Mouse (Mus musculus): ENCODE data around the gene Ttc39a. TPM values are rescaled to one million over a fixed set of nuclear protein-coding genes. Genes with fewer than 3 reads are reported as not detected.
"Not testable (repeated sequence)": the region's sequence is repeated elsewhere in the genome, so short reads cannot be mapped to it uniquely, and the experiment has no call there.

The Ttc39a gene
- 1.3 and 1.4 TPM in 2 replicates for polyA plus RNA-seq (2012; ENCODE audit: insufficient read depth, insufficient read length, missing spikeins)

GRCm38 (mm10) chr4:109406486-109407175, at the start of gene Ttc39a:
Ttc39a (plus strand) TSS chr4:109406623.
- TF ChIP-seq POLR2A (IDR thresholded peaks at IDR 0.05; ENCODE audit: borderline replicate concordance, low read depth, low read length): no peak
- TF ChIP-seq CTCF (IDR thresholded peaks at IDR 0.05; ENCODE audit: low read depth, low read length): no peak
- peak within 1 kb of the TSS; percentile 79 for H3K4me3 ChIP-seq (ENCODE audit: insufficient read depth, low read length)
- H3K4me1 ChIP-seq (ENCODE audit: control insufficient read depth, insufficient read depth, low read length): peaks cover 17% of the 10 kb centered on the region
- peak within 1 kb of the TSS; percentile 79 for H3K27ac ChIP-seq (ENCODE audit: insufficient read depth, low read depth, low read length)

- Histone ChIP-seq H3K27ac (ENCODE audit: insufficient read depth, low read depth, low read length) (no peak overlapping the region), H3K4me3 (ENCODE audit: insufficient read depth, low read length) (no peak overlapping the region), H3K4me1 (ENCODE audit: control insufficient read depth, insufficient read depth, low read length) (no peaks in the 10 kb centered on the region)
- TF ChIP-seq POLR2A (IDR thresholded peaks at IDR 0.05; ENCODE audit: borderline replicate concordance, low read depth, low read length) (no peak), CTCF (IDR thresholded peaks at IDR 0.05; ENCODE audit: low read depth, low read length) (no peak)
These were observed 28.3 kb upstream of the Ttc39a start for GRCm38 (mm10) chr4:109378107-109378506.

- H3K4me3 ChIP-seq (ENCODE audit: insufficient read depth, low read length): no peak overlapping the region
- TF ChIP-seq CTCF (IDR thresholded peaks at IDR 0.05; ENCODE audit: low read depth, low read length): no peak
- TF ChIP-seq POLR2A (IDR thresholded peaks at IDR 0.05; ENCODE audit: borderline replicate concordance, low read depth, low read length): no peak
- no peak overlapping the region for H3K27ac ChIP-seq (ENCODE audit: insufficient read depth, low read depth, low read length)
- H3K4me1 ChIP-seq (ENCODE audit: control insufficient read depth, insufficient read depth, low read length): no peaks in the 10 kb centered on the region
These were observed 24.0 kb upstream of the Ttc39a start for GRCm38 (mm10) chr4:109382457-109382856.

- H3K4me1 ChIP-seq (ENCODE audit: control insufficient read depth, insufficient read depth, low read length): no peaks in the 10 kb centered on the region
- H3K27ac ChIP-seq (ENCODE audit: insufficient read depth, low read depth, low read length): no peak overlapping the region
- TF ChIP-seq CTCF (IDR thresholded peaks at IDR 0.05; ENCODE audit: low read depth, low read length) (no peak), POLR2A (IDR thresholded peaks at IDR 0.05; ENCODE audit: borderline replicate concordance, low read depth, low read length) (no peak)
- H3K4me3 ChIP-seq (ENCODE audit: insufficient read depth, low read length): no peak overlapping the region
These were observed 20.8 kb upstream of the Ttc39a start for GRCm38 (mm10) chr4:109385599-109385998.

- no peak for TF ChIP-seq POLR2A (IDR thresholded peaks at IDR 0.05; ENCODE audit: borderline replicate concordance, low read depth, low read length)
- TF ChIP-seq CTCF (IDR thresholded peaks at IDR 0.05; ENCODE audit: low read depth, low read length): no peak
- H3K4me3 ChIP-seq (ENCODE audit: insufficient read depth, low read length): no peak overlapping the region
- H3K4me1 ChIP-seq (ENCODE audit: control insufficient read depth, insufficient read depth, low read length): no peaks in the 10 kb centered on the region
- H3K27ac ChIP-seq (ENCODE audit: insufficient read depth, low read depth, low read length): no peak overlapping the region
These were observed 13.1 kb upstream of the Ttc39a start for GRCm38 (mm10) chr4:109393229-109393779.

GRCm38 (mm10) chr4:109393902-109394301, 12.5 kb upstream of the Ttc39a start:
- TF ChIP-seq POLR2A (IDR thresholded peaks at IDR 0.05; ENCODE audit: borderline replicate concordance, low read depth, low read length) (no peak), CTCF (IDR thresholded peaks at IDR 0.05; ENCODE audit: low read depth, low read length) (no peak)
- Histone ChIP-seq H3K27ac (ENCODE audit: insufficient read depth, low read depth, low read length) (no peak overlapping the region), H3K4me3 (ENCODE audit: insufficient read depth, low read length) (no peak overlapping the region), H3K4me1 (ENCODE audit: control insufficient read depth, insufficient read depth, low read length) (no peaks in the 10 kb centered on the region)

GRCm38 (mm10) chr4:109394314-109395074, 11.9 kb upstream of the Ttc39a start:
- no peak overlapping the region for H3K27ac ChIP-seq (ENCODE audit: insufficient read depth, low read depth, low read length)
- no peaks in the 10 kb centered on the region for H3K4me1 ChIP-seq (ENCODE audit: control insufficient read depth, insufficient read depth, low read length)
- TF ChIP-seq CTCF (IDR thresholded peaks at IDR 0.05; ENCODE audit: low read depth, low read length) (no peak), POLR2A (IDR thresholded peaks at IDR 0.05; ENCODE audit: borderline replicate concordance, low read depth, low read length) (no peak)
- no peak overlapping the region for H3K4me3 ChIP-seq (ENCODE audit: insufficient read depth, low read length)

- Histone ChIP-seq H3K4me3 (ENCODE audit: insufficient read depth, low read length) (no peak overlapping the region), H3K4me1 (ENCODE audit: control insufficient read depth, insufficient read depth, low read length) (peaks cover 6% of the 10 kb centered on the region), H3K27ac (ENCODE audit: insufficient read depth, low read depth, low read length) (no peak overlapping the region)
- TF ChIP-seq POLR2A (IDR thresholded peaks at IDR 0.05; ENCODE audit: borderline replicate concordance, low read depth, low read length) (no peak), CTCF (IDR thresholded peaks at IDR 0.05; ENCODE audit: low read depth, low read length) (no peak)
These were observed 6.0 kb upstream of the Ttc39a start for GRCm38 (mm10) chr4:109400366-109400980.

- no peak overlapping the region for H3K4me3 ChIP-seq (ENCODE audit: insufficient read depth, low read length)
- H3K4me1 ChIP-seq (ENCODE audit: control insufficient read depth, insufficient read depth, low read length): peaks cover 10% of the 10 kb centered on the region
- H3K27ac ChIP-seq (ENCODE audit: insufficient read depth, low read depth, low read length): no peak overlapping the region
- TF ChIP-seq POLR2A (IDR thresholded peaks at IDR 0.05; ENCODE audit: borderline replicate concordance, low read depth, low read length) (no peak), CTCF (IDR thresholded peaks at IDR 0.05; ENCODE audit: low read depth, low read length) (0 out of 2 replicates have a peak, but pooled peaks have one; percentile 22)
These were observed 5.2 kb upstream of the Ttc39a start for GRCm38 (mm10) chr4:109401176-109401689.

- not testable (repeated sequence) for H3K4me3 ChIP-seq (ENCODE audit: insufficient read depth, low read length); H3K27ac ChIP-seq (ENCODE audit: insufficient read depth, low read depth, low read length)
- peaks cover 17% of the 10 kb centered on the region for H3K4me1 ChIP-seq (ENCODE audit: control insufficient read depth, insufficient read depth, low read length)
These were observed 1.5 kb upstream of the Ttc39a start for GRCm38 (mm10) chr4:109404908-109405307.

Measured in bone marrow macrophage, adult 2 months (primary cell).